Mouse (Mus musculus) midbrain, postnatal 0 days (tissue): ENCODE results near the gene Kbtbd13. TPM values are rescaled to one million over a fixed set of nuclear protein-coding genes. Genes with fewer than 3 reads are reported as not detected.

ENCODE experiments used
- ATAC-seq: fragments of 200-750 bp; cut with Nextera tagmentation; 2 replicates; pipeline ENCODE4 v1.8.0; 2017; ENCODE audit warnings: moderate number of reproducible peaks, mild to moderate bottlenecking, moderate TSS enrichment, moderate library complexity; ENCODE audit not compliant: low FRiP score
- DNase-seq: peaks from one replicate; pipeline ENCODE4 v3.0.0-alpha.2; 2015; ENCODE audit warnings: low spot score
- H3K27ac ChIP-seq: fragments of 300-500 bp; sonication (generic); 2 replicates; pipeline ENCODE4 v1.5.1; 2014; ENCODE audit warnings: low read depth, mild to moderate bottlenecking, low read length, mixed read lengths
- H3K27me3 ChIP-seq: fragments of 300-500 bp; sonication (generic); 2 replicates; pipeline ENCODE4 v1.6.1; 2014; ENCODE audit warnings: low read length, control low read depth, mixed read lengths; ENCODE audit not compliant: insufficient read depth
- H3K36me3 ChIP-seq: fragments of 300-500 bp; sonication (generic); 2 replicates; pipeline ENCODE4 v1.6.1; 2014; ENCODE audit warnings: low read length, control low read depth, mixed read lengths; ENCODE audit not compliant: insufficient read depth
- H3K4me1 ChIP-seq: fragments of 300-500 bp; sonication (generic); 2 replicates; pipeline ENCODE4 v1.6.1; 2014; ENCODE audit warnings: mild to moderate bottlenecking, control low read depth, antibody characterized with exemption, low read length, mixed read lengths; ENCODE audit not compliant: insufficient read depth
- H3K4me2 ChIP-seq: fragments of 300-500 bp; sonication (generic); 2 replicates; pipeline ENCODE4 v1.6.1; 2014; ENCODE audit warnings: low read depth, mild to moderate bottlenecking, low read length, mixed read lengths; ENCODE audit not compliant: poor library complexity, severe bottlenecking
- H3K4me3 ChIP-seq: fragments of 300-500 bp; sonication (generic); 2 replicates; pipeline ENCODE4 v1.5.1; 2014; ENCODE audit warnings: low read depth, mild to moderate bottlenecking, low read length, moderate library complexity
- H3K9ac ChIP-seq: fragments of 300-500 bp; sonication (generic); replicated peaks from 2 replicates; pipeline ENCODE4 v1.6.1; 2014; ENCODE audit warnings: mild to moderate bottlenecking, low read length, moderate library complexity, mixed read lengths; ENCODE audit not compliant: poor library complexity, severe bottlenecking
- H3K9me3 ChIP-seq: fragments of 300-500 bp; sonication (generic); 2 replicates; pipeline ENCODE4 v1.6.1; 2016; ENCODE audit warnings: low read length, control low read depth
- CTCF ChIP-seq: IDR thresholded peaks from 2 replicates; pipeline ENCODE4 v1.5.1; 2016; ENCODE audit warnings: antibody characterized with exemption, mild to moderate bottlenecking
- WGBS: fragments of 180-500 bp; shearing (Covaris S2); extraction: QIAGEN DNeasy Blood & Tissue Kit; methylation state at CpG from one replicate; pipeline ENCODE4 v1.1.7; 2014; 5-methylcytosine and 5-hydroxymethylcytosine counted together
- polyA plus RNA-seq: library from polyadenylated mRNA; unstranded; fragments of >200 nt; fragmentation: Nextera tagmentation; extraction: Ambion mirVana; gene quantifications from 2 replicates; pipeline ENCODE4 v1.2.1, GENCODE M21; 2015
- total RNA-seq: library from RNA; depleted of rRNA; stranded (reverse); fragments of >200 nt; gene quantifications from 2 replicates; pipeline ENCODE4 v1.2.3, GENCODE M21; 2014; rRNA removed

The Kbtbd13 gene
- total and polyA plus RNA-seq, 2 experiments from 2014 or later = 0.74 to 1.0 TPM

GRCm38 (mm10) chr9:65339146-65339545, 52.3 kb downstream of the Kbtbd13 start:
- H3K9me3 ChIP-seq = no peaks in the 10 kb centered on the region
- H3K27me3 ChIP-seq = 0 out of 2 replicates have a peak, but pooled peaks cover 5% of the 10 kb centered on the region

More at GRCm38 (mm10) chr9:65339146-65339545, 52.3 kb downstream of the Kbtbd13 start:
- TF ChIP-seq CTCF = no peak
- Histone ChIP-seq H3K4me1 (no peaks in the 10 kb centered on the region), H3K4me3 (no peak overlapping the region), H3K9ac (no peak overlapping the region), H3K4me2 (no peak overlapping the region), H3K36me3 (no peaks in the 10 kb centered on the region), H3K27ac (no peak overlapping the region)
- no peak for ATAC-seq
- WGBS = 89% methylated on average over 4 of the region's 4 CpGs
- DNase-seq = no peak

Other genes with a start within 250 kb of the Kbtbd13 start
- 7.5 and 8.0 TPM in 2 replicates for gene Parp16, start 196.3 kb downstream of the Kbtbd13 start, total RNA-seq
- 7.0 and 7.7 TPM in 2 replicates for gene Parp16, start 196.3 kb downstream of the Kbtbd13 start, polyA plus RNA-seq
- 0.09 and 0.60 TPM in 2 replicates for gene Cilp, start 126.5 kb downstream of the Kbtbd13 start, total RNA-seq
- 0.15 TPM in 2 replicates for gene Cilp, start 126.5 kb downstream of the Kbtbd13 start, polyA plus RNA-seq
- gene Clpx, start 97.4 kb downstream of the Kbtbd13 start, total RNA-seq = 20.6 and 30.4 TPM in 2 replicates
- 36.3 and 40.1 TPM in 2 replicates for gene Clpx, start 97.4 kb downstream of the Kbtbd13 start, polyA plus RNA-seq
- 16.4 and 23.4 TPM in 2 replicates for gene Pdcd7, start 45.5 kb downstream of the Kbtbd13 start, total RNA-seq
- gene Pdcd7, start 45.5 kb downstream of the Kbtbd13 start, polyA plus RNA-seq = 7.7 and 11.0 TPM in 2 replicates
- 7.6 and 10.1 TPM in 2 replicates for gene Ubap1l, start 30.6 kb downstream of the Kbtbd13 start, total RNA-seq
- gene Ubap1l, start 30.6 kb downstream of the Kbtbd13 start, polyA plus RNA-seq = 1.4 and 2.2 TPM in 2 replicates
- gene Rasl12, start 6.9 kb upstream of the Kbtbd13 start, total RNA-seq = 6.1 and 9.3 TPM in 2 replicates
- 4.3 and 4.8 TPM in 2 replicates for gene Rasl12, start 6.9 kb upstream of the Kbtbd13 start, polyA plus RNA-seq
- gene Slc51b, start 31.3 kb upstream of the Kbtbd13 start, total RNA-seq = not detected in 2 replicates
- not detected in 2 replicates for gene Slc51b, start 31.3 kb upstream of the Kbtbd13 start, polyA plus RNA-seq
- 19.7 and 21.0 TPM in 2 replicates for gene Mtfmt, start 44.1 kb upstream of the Kbtbd13 start, total RNA-seq
- gene Mtfmt, start 44.1 kb upstream of the Kbtbd13 start, polyA plus RNA-seq = 18.5 and 18.9 TPM in 2 replicates
- gene Spg21, start 69.3 kb upstream of the Kbtbd13 start, total RNA-seq = 79.3 and 80.1 TPM in 2 replicates
- 99.4 and 103 TPM in 2 replicates for gene Spg21, start 69.3 kb upstream of the Kbtbd13 start, polyA plus RNA-seq
- gene Ankdd1a, start 128.5 kb upstream of the Kbtbd13 start, total RNA-seq = 5.4 and 5.5 TPM in 2 replicates
- gene Ankdd1a, start 128.5 kb upstream of the Kbtbd13 start, polyA plus RNA-seq = 1.4 TPM in 2 replicates
- 7.5 and 9.0 TPM in 2 replicates for gene Plekho2, start 188.4 kb upstream of the Kbtbd13 start, total RNA-seq
- gene Plekho2, start 188.4 kb upstream of the Kbtbd13 start, polyA plus RNA-seq = 3.1 and 3.8 TPM in 2 replicates
- 0.99 and 2.2 TPM in 2 replicates for gene Pif1, start 195.5 kb upstream of the Kbtbd13 start, total RNA-seq
- gene Pif1, start 195.5 kb upstream of the Kbtbd13 start, polyA plus RNA-seq = 0.33 and 0.77 TPM in 2 replicates
- 3.1 and 5.8 TPM in 2 replicates for gene Rbpms2, start 238.0 kb upstream of the Kbtbd13 start, total RNA-seq
- 3.4 and 3.7 TPM in 2 replicates for gene Rbpms2, start 238.0 kb upstream of the Kbtbd13 start, polyA plus RNA-seq